Comparison of ENCODE assay signal across 17 mouse cellular contexts in the genomic region with DNA sequence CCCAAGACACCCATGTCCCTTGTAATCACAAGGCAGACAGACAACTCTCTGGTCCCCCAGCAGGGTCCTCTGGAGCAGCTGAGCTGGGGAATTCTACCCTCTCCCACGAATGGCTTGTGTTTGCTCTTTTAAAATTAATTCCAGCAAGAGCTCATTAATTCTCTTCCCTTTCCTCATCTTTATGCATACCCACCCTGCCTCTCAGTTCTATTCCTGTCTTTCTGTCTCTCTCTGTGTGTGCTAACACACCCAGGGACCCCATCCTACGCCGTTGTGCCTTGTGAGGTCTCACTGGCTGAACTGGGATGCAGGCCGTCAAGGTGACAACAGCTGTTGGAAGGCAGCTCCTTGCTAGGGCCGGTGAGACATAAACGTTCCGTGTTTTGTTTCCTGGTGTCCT. TPM values are rescaled to one million over a fixed set of nuclear protein-coding genes. Genes with fewer than 3 reads are reported as not detected.
A peak's percentile ranks its signal among the peaks of the same experiment; 100 is the strongest.
DNase-seq lines count a peak whose midpoint lies in the region; ATAC-seq lines count a peak whose summit lies in the region.
"Had no signal": no experiment of that assay in that cellular context is flagged by ENCODE, and none has a peak within 500 bp of the region (broad histone marks: within the 10 kb centered on the region; RNA-seq: fewer than 3 reads in every experiment).

No protein-coding gene starts in this region.

- no peaks in the 10 kb centered on the region for H3K27me3 ChIP-seq in embryonic facial prominence, embryonic 11.5 days (ENCODE audit: control insufficient read depth, insufficient read depth, low read length)
- H3K27me3 ChIP-seq in forebrain, embryonic 12.5 days = peaks cover 75% of the 10 kb centered on the region
- no peaks in the 10 kb centered on the region for H3K27me3 ChIP-seq in hindbrain, embryonic 14.5 days (ENCODE audit: control insufficient read depth, insufficient read depth, low read length)
- no peaks in the 10 kb centered on the region for H3K27me3 ChIP-seq in midbrain, embryonic 16.5 days (ENCODE audit: control insufficient read depth, insufficient read depth, low read depth, low read length)

- no peak for DNase-seq in embryonic facial prominence, embryonic 11.5 days (ENCODE audit: low spot score)
- no peak for DNase-seq in hindbrain, embryonic 14.5 days (ENCODE audit: low spot score)
- no peak for DNase-seq in urinary bladder, adult 18-20 months (ENCODE audit: low spot score in 2 of 2)
- no peak for DNase-seq in cerebellum, postnatal 10 days
- DNase-seq in yolk sac, embryonic 10.5 days (ENCODE audit: low spot score) = no peak
- DNase-seq: cerebellum, adult 11-12 months; gastrocnemius, postnatal 10 days; left cerebral cortex, postnatal 4 days; thymus, adult 2 months had no signal

- H3K9me3 ChIP-seq in embryonic facial prominence, embryonic 11.5 days (replicated peaks; ENCODE audit: control insufficient read depth, low read length) = no peaks in the 10 kb centered on the region
- H3K9me3 ChIP-seq in forebrain, embryonic 12.5 days = no peaks in the 10 kb centered on the region
- no peaks in the 10 kb centered on the region for H3K9me3 ChIP-seq in hindbrain, embryonic 14.5 days (ENCODE audit: control insufficient read depth, low read length)
- H3K9me3 ChIP-seq in midbrain, embryonic 16.5 days (replicated peaks; ENCODE audit: control insufficient read depth, low read length, poor library complexity, severe bottlenecking) = no peaks in the 10 kb centered on the region
- H3K9me3 ChIP-seq: heart, embryonic 15.5 days; liver, embryonic 12.5 days had no signal

- H3K4me2 ChIP-seq in embryonic facial prominence, embryonic 11.5 days (ENCODE audit: low read depth, low read length) = no peak overlapping the region
- H3K4me2 ChIP-seq in forebrain, embryonic 12.5 days = no peak overlapping the region
- H3K4me2 ChIP-seq in hindbrain, embryonic 14.5 days (replicated peaks) = no peak overlapping the region
- H3K4me2 ChIP-seq in midbrain, embryonic 16.5 days (ENCODE audit: low read length) = no peak overlapping the region
- H3K4me2 ChIP-seq: heart, embryonic 15.5 days; liver, embryonic 12.5 days had no signal

- peaks cover 2% of the 10 kb centered on the region; the same call in 1 of the 2 replicates for H3K4me1 ChIP-seq in embryonic facial prominence, embryonic 11.5 days (ENCODE audit: control insufficient read depth, insufficient read depth, low read length)
- peaks cover 75% of the 10 kb centered on the region for H3K4me1 ChIP-seq in forebrain, embryonic 12.5 days
- H3K4me1 ChIP-seq in hindbrain, embryonic 14.5 days (replicated peaks; ENCODE audit: control insufficient read depth, insufficient read depth, low read length) = peaks cover 57% of the 10 kb centered on the region
- H3K4me1 ChIP-seq in midbrain, embryonic 16.5 days (ENCODE audit: control insufficient read depth, insufficient read depth, low read length) = peaks cover 34% of the 10 kb centered on the region

- H3K36me3 ChIP-seq in embryonic facial prominence, embryonic 11.5 days (replicated peaks; ENCODE audit: control insufficient read depth, insufficient read depth, low read depth, low read length) = no peaks in the 10 kb centered on the region
- H3K36me3 ChIP-seq in forebrain, embryonic 12.5 days (replicated peaks) = 0 out of 2 replicates have a peak, but pooled peaks cover 2% of the 10 kb centered on the region
- H3K36me3 ChIP-seq in hindbrain, embryonic 14.5 days (replicated peaks; ENCODE audit: control insufficient read depth, insufficient read depth) = 0 out of 2 replicates have a peak, but pooled peaks cover 3% of the 10 kb centered on the region
- no peaks in the 10 kb centered on the region for H3K36me3 ChIP-seq in midbrain, embryonic 16.5 days (ENCODE audit: control insufficient read depth, insufficient read depth, low read length)
- H3K36me3 ChIP-seq: heart, embryonic 15.5 days; liver, embryonic 12.5 days had no signal

- WGBS in embryonic facial prominence, embryonic 11.5 days = 76% methylated on average over 7 of the region's 7 CpGs
- 55% methylated on average over 7 of the region's 7 CpGs for WGBS in forebrain, embryonic 12.5 days
- 34% methylated on average over 7 of the region's 7 CpGs for WGBS in hindbrain, embryonic 14.5 days
- 29% methylated on average over 7 of the region's 7 CpGs for WGBS in midbrain, embryonic 16.5 days

- 0 out of 2 replicates have a peak overlapping the region, but pooled peaks have one; percentile 11 for H3K27ac ChIP-seq in embryonic facial prominence, embryonic 11.5 days (replicated peaks; ENCODE audit: low read depth, low read length)
- peak overlapping the region; percentile 54 for H3K27ac ChIP-seq in forebrain, embryonic 12.5 days
- peak overlapping the region; percentile 67 for H3K27ac ChIP-seq in hindbrain, embryonic 14.5 days
- peak overlapping the region; percentile 65 for H3K27ac ChIP-seq in midbrain, embryonic 16.5 days (ENCODE audit: low read length)
- H3K27ac ChIP-seq: heart, embryonic 15.5 days; kidney, postnatal 0 days; liver, embryonic 12.5 days had no signal

- no peak overlapping the region for H3K9ac ChIP-seq in embryonic facial prominence, embryonic 11.5 days (replicated peaks; ENCODE audit: low read length)
- no peak overlapping the region; the same call in 1 of the 2 replicates for H3K9ac ChIP-seq in forebrain, embryonic 12.5 days
- no peak overlapping the region for H3K9ac ChIP-seq in hindbrain, embryonic 14.5 days
- no peak overlapping the region for H3K9ac ChIP-seq in midbrain, embryonic 16.5 days (ENCODE audit: low read depth, low read length)
- H3K9ac ChIP-seq: heart, embryonic 15.5 days; liver, embryonic 12.5 days had no signal

- no peak overlapping the region for H3K4me3 ChIP-seq in embryonic facial prominence, embryonic 11.5 days (ENCODE audit: low read depth, low read length)
- H3K4me3 ChIP-seq in forebrain, embryonic 12.5 days (replicated peaks) = no peak overlapping the region
- H3K4me3 ChIP-seq in hindbrain, embryonic 14.5 days (replicated peaks; ENCODE audit: low read length) = no peak overlapping the region
- no peak overlapping the region for H3K4me3 ChIP-seq in midbrain, embryonic 16.5 days (ENCODE audit: low read depth, low read length)
- H3K4me3 ChIP-seq: erythroblast, embryonic 14.5 days; heart, embryonic 15.5 days; liver, embryonic 12.5 days had no signal

- no peak for ATAC-seq in embryonic facial prominence, embryonic 11.5 days (replicated peaks; ENCODE audit: insufficient number of reproducible peaks, low FRiP score, low TSS enrichment, low read depth)
- ATAC-seq in forebrain, embryonic 12.5 days (ENCODE audit: low FRiP score) = no peak
- no peak for ATAC-seq in hindbrain, embryonic 14.5 days (ENCODE audit: low FRiP score)
- ATAC-seq in midbrain, embryonic 16.5 days = no peak
- ATAC-seq: activated CD4-positive, CD25-positive, alpha-beta regulatory T cell, adult 4 months; inflammation-experienced regulatory T-cells, adult 6 months; liver, embryonic 12.5 days had no signal

RNA-seq across cellular contexts. Expression of a gene that starts 35.7 kb away (rescaled TPM):
- 2.0 and 2.8 TPM in 2 replicates for polyA plus RNA-seq in embryonic facial prominence, embryonic 11.5 days (2014; fragmentation: Nextera tagmentation; extraction: Ambion mirVana)
- polyA plus RNA-seq in forebrain, embryonic 12.5 days (2016; fragmentation: Nextera tagmentation; extraction: Ambion mirVana) = 20.3 and 20.6 TPM in 2 replicates
- 21.4 and 22.2 TPM in 2 replicates for polyA plus RNA-seq in hindbrain, embryonic 14.5 days (2014; fragmentation: Nextera tagmentation; extraction: Ambion mirVana)
- polyA plus RNA-seq in midbrain, embryonic 16.5 days (2015; fragmentation: Nextera tagmentation; extraction: Ambion mirVana) = 17.3 and 22.2 TPM in 2 replicates

Comparison
In these comparisons a context has a peak if more than half of its experiments do, and no peak if none do; other contexts are left out.
1. H3K27ac ChIP-seq: peak in every context shown above with its lines; median percentile 67 in hindbrain, embryonic 14.5 days; 65 in midbrain, embryonic 16.5 days; 54 in forebrain, embryonic 12.5 days; 11 in embryonic facial prominence, embryonic 11.5 days.